Mouse (Mus musculus) lung, adult 2 months (tissue): ENCODE data around the gene Trub2.

Experiments used
- CTCF ChIP-seq: fragments of 200-500 bp; IDR thresholded peaks from 2 replicates; pipeline ENCODE4 v1.5.1; 2011; ENCODE audit warnings: mild to moderate bottlenecking, low read length, control low read depth; ENCODE audit not compliant: insufficient read depth
- POLR2A ChIP-seq: fragments of 200-500 bp; IDR thresholded peaks from 2 replicates; pipeline ENCODE4 v1.6.1; 2011; ENCODE audit warnings: low read depth, mild to moderate bottlenecking, control low read depth, low read length, borderline replicate concordance; ENCODE audit errors: extremely low read depth

DNA sequence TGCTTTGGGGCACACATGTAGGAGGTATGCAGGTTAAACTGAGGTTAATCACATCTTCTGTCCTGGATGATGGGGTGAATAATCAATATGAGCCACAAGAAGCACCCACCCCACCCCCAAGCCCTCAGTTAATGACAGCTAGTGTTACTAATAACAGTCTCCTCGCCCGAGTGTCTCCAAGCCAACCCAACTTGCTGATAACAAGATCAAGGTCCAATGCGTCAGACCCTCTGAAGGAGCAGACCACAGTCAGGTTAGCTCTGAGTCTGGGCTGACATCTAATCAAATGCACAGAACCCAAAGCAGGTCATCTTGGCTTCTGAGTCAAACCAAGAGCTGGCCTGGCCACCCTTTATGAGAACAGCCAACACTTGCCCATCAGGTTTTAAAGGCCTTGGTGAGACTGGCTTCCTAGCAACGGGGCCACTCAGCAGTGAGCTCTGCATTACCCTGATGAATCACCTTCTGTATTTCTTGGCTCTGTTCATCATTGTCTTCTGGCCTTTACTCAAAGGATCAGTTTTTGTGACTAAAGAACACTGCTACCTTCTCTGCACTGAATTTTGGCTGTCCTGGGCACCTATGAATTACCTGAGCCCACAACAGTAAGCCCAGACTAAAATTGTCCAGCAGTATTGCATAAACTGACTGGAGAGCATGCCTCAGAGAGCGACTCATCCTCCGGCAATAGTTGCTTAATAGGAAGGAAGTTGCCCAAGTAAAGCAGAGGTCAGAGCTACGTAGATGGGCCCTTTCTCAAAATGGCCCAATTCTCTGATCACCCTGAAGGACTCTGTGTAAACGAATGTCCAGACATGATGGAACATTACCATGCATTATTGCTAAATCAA, 16.5 kb downstream of the Trub2 start:
- TF ChIP-seq CTCF (no peak), POLR2A (no peak)
